Mouse (Mus musculus) forebrain, embryonic 13.5 days (tissue): ENCODE results near the gene Odf3. TPM values are rescaled to one million over a fixed set of nuclear protein-coding genes. Genes with fewer than 3 reads are reported as not detected.

Experiments used
- ATAC-seq: fragments of 200-750 bp; cut with Nextera tagmentation; 2 replicates; pipeline ENCODE4 v1.8.0; 2017
- H3K27ac ChIP-seq: fragments of 300-500 bp; sonication (generic); 2 replicates; pipeline ENCODE4 v1.5.1; 2015; ENCODE audit warnings: inconsistent platforms, mild to moderate bottlenecking, moderate library complexity
- H3K27me3 ChIP-seq: fragments of 300-500 bp; sonication (generic); 2 replicates; pipeline ENCODE4 v1.6.1; 2015; ENCODE audit warnings: mild to moderate bottlenecking, inconsistent platforms
- H3K36me3 ChIP-seq: fragments of 300-500 bp; sonication (generic); 2 replicates; pipeline ENCODE4 v1.6.1; 2015; ENCODE audit warnings: mild to moderate bottlenecking, inconsistent platforms; ENCODE audit not compliant: poor library complexity, severe bottlenecking
- H3K4me1 ChIP-seq: fragments of 300-500 bp; sonication (generic); 2 replicates; pipeline ENCODE4 v1.6.1; 2015; ENCODE audit warnings: inconsistent platforms
- H3K4me2 ChIP-seq: fragments of 300-500 bp; sonication (generic); 2 replicates; pipeline ENCODE4 v1.6.1; 2015; ENCODE audit warnings: inconsistent platforms, mild to moderate bottlenecking, moderate library complexity
- H3K4me3 ChIP-seq: fragments of 300-500 bp; sonication (generic); 2 replicates; pipeline ENCODE4 v1.5.1; 2015; ENCODE audit warnings: mild to moderate bottlenecking, inconsistent platforms
- H3K9ac ChIP-seq: fragments of 300-500 bp; sonication (generic); 2 replicates; pipeline ENCODE4 v1.6.1; 2015; ENCODE audit warnings: mild to moderate bottlenecking, inconsistent platforms
- H3K9me3 ChIP-seq: fragments of 300-500 bp; sonication (generic); replicated peaks from 2 replicates; pipeline ENCODE4 v1.6.1; 2016; ENCODE audit warnings: inconsistent platforms
- WGBS: fragments of 180-500 bp; shearing (Covaris S2); methylation state at CpG from one replicate; pipeline ENCODE4 v1.1.7; 2015; 5-methylcytosine and 5-hydroxymethylcytosine counted together
- polyA plus RNA-seq: library from polyadenylated mRNA; unstranded; fragments of >200 nt; fragmentation: Nextera tagmentation; extraction: Ambion mirVana; gene quantifications from 2 replicates; pipeline ENCODE4 v1.2.1, GENCODE M21; 2015

Odf3 gene
- polyA plus RNA-seq, 1 experiment from 2014 or later: not detected

DNA sequence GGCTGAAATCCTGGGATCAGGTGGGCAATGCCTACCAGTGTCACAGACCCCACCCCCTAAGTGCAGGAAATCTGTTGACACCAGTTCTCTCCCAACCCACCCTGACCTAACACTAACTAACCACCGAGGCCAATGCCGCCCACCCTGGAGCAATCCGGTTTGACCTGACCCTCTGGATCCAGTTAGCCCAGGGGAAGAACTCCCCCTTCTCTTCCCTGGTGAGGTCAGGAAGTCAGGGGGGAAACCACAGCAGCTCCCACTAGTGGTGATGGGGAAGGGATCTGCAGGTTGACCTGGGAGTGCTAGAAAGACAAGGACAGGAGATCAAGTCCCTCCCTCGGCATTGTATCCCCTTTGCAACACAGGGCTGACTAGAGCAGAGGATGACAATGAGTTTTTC lies 1.9 kb upstream of the Odf3 start:
- WGBS: 76% methylated on average over 4 of the region's 4 CpGs
- H3K4me1 ChIP-seq: peaks cover 4% of the 10 kb centered on the region; the same call in 1 of the 2 replicates
- no peak overlapping the region for H3K4me2 ChIP-seq
- no peak overlapping the region for H3K9ac ChIP-seq
- no peak overlapping the region for H3K4me3 ChIP-seq
- ATAC-seq: no peak
- H3K27me3 ChIP-seq: peaks cover 37% of the 10 kb centered on the region
- no peak overlapping the region for H3K27ac ChIP-seq
- H3K36me3 ChIP-seq: no peaks in the 10 kb centered on the region
- H3K9me3 ChIP-seq: no peaks in the 10 kb centered on the region

- 86% methylated on average over 10 of the region's 10 CpGs for WGBS
- no peak overlapping the region for H3K9ac ChIP-seq
- no peak overlapping the region for H3K4me2 ChIP-seq
- H3K36me3 ChIP-seq: peaks cover 7% of the 10 kb centered on the region
- ATAC-seq: no peak
- H3K4me1 ChIP-seq: peaks cover 4% of the 10 kb centered on the region; the same call in 1 of the 2 replicates
- H3K27ac ChIP-seq: no peak overlapping the region
- H3K9me3 ChIP-seq: no peaks in the 10 kb centered on the region
- peaks cover 27% of the 10 kb centered on the region for H3K27me3 ChIP-seq
- no peak overlapping the region for H3K4me3 ChIP-seq
These were observed 929 bp upstream of the Odf3 start for GRCm38 (mm10) chr7:140846676-140847075.

GRCm38 (mm10) chr7:140848591-140848990 lies 986 bp downstream of the Odf3 start:
- H3K27me3 ChIP-seq: peaks cover 10% of the 10 kb centered on the region
- no peak for ATAC-seq
- no peak overlapping the region for H3K4me3 ChIP-seq
- no peak overlapping the region for H3K9ac ChIP-seq
- H3K36me3 ChIP-seq: peaks cover 27% of the 10 kb centered on the region
- 89% methylated on average over 10 of the region's 10 CpGs for WGBS
- H3K27ac ChIP-seq: no peak overlapping the region
- H3K9me3 ChIP-seq: no peaks in the 10 kb centered on the region
- peaks cover 4% of the 10 kb centered on the region; the same call in 1 of the 2 replicates for H3K4me1 ChIP-seq
- H3K4me2 ChIP-seq: no peak overlapping the region

GRCm38 (mm10) chr7:140851916-140852315 lies 4.3 kb downstream of the Odf3 start:
- over 99% methylated on average over 4 of the region's 4 CpGs for WGBS
- Histone ChIP-seq H3K4me3 (no peak overlapping the region), H3K9ac (no peak overlapping the region), H3K9me3 (no peaks in the 10 kb centered on the region), H3K27ac (no peak overlapping the region), H3K36me3 (peaks cover 40% of the 10 kb centered on the region), H3K4me2 (no peak overlapping the region), H3K4me1 (peaks cover 15% of the 10 kb centered on the region), H3K27me3 (no peaks in the 10 kb centered on the region)
- ATAC-seq: no peak

GRCm38 (mm10) chr7:140853386-140853785 lies 5.8 kb downstream of the Odf3 start:
- no peak overlapping the region for H3K27ac ChIP-seq
- ATAC-seq: no peak
- H3K4me2 ChIP-seq: no peak overlapping the region
- H3K4me3 ChIP-seq: no peak overlapping the region
- H3K27me3 ChIP-seq: no peaks in the 10 kb centered on the region
- no peaks in the 10 kb centered on the region for H3K9me3 ChIP-seq
- 87% methylated on average over 9 of the region's 9 CpGs for WGBS
- H3K36me3 ChIP-seq: peaks cover 41% of the 10 kb centered on the region
- H3K9ac ChIP-seq: no peak overlapping the region
- H3K4me1 ChIP-seq: peaks cover 20% of the 10 kb centered on the region

DNA sequence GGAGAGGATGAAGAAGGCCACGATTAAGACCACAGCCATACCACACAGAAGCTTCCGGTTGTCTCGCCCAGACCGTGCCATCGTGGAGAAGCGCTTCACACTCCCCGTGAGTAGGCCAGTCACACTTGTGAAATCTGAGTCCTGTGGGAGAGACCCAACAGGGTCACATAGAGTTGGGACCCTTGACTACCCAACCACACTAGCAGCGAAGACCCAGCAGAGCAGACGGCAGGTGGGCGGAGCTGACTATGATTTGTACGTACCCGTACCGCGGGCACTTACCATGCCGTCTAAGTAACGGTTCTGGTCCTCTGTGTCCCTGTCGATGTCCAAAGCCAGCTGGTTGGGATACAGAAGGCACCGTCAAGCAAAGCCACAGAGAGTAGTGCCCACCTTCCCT lies 6.9 kb downstream of the Odf3 start:
- H3K4me3 ChIP-seq: 0 out of 2 replicates have a peak overlapping the region, but pooled peaks have one; percentile 84
- peaks cover 31% of the 10 kb centered on the region for H3K4me1 ChIP-seq
- H3K36me3 ChIP-seq: peaks cover 52% of the 10 kb centered on the region
- 96% methylated on average over 18 of the region's 18 CpGs for WGBS
- ATAC-seq: no peak
- no peak overlapping the region for H3K27ac ChIP-seq
- H3K4me2 ChIP-seq: no peak overlapping the region
- no peak overlapping the region for H3K9ac ChIP-seq
- no peaks in the 10 kb centered on the region for H3K27me3 ChIP-seq
- H3K9me3 ChIP-seq: no peaks in the 10 kb centered on the region

- Histone ChIP-seq H3K4me1 (peaks cover 32% of the 10 kb centered on the region), H3K9me3 (no peaks in the 10 kb centered on the region), H3K4me2 (peak overlapping the region; percentile 99), H3K4me3 (peak overlapping the region; percentile 84), H3K27me3 (no peaks in the 10 kb centered on the region), H3K27ac (no peak overlapping the region), H3K9ac (peak overlapping the region; percentile 92), H3K36me3 (peaks cover 59% of the 10 kb centered on the region)
- 75% methylated on average over 9 of the region's 9 CpGs for WGBS
- ATAC-seq: no peak
These were observed 7.6 kb downstream of the Odf3 start for GRCm38 (mm10) chr7:140855181-140855580.

- peak within 1 kb of the TSS; percentile 92 for H3K9ac ChIP-seq
- H3K4me2 ChIP-seq: peak within 1 kb of the TSS; percentile 99
- WGBS: 2% methylated on average over 51 of the region's 51 CpGs
- no peaks in the 10 kb centered on the region for H3K9me3 ChIP-seq
- peak; percentile 80 for ATAC-seq
- peaks cover 65% of the 10 kb centered on the region for H3K36me3 ChIP-seq
- H3K27ac ChIP-seq: peak within 1 kb of the TSS; percentile 93
- H3K4me3 ChIP-seq: peak within 1 kb of the TSS; percentile 84
- H3K4me1 ChIP-seq: peaks cover 32% of the 10 kb centered on the region
- H3K27me3 ChIP-seq: no peaks in the 10 kb centered on the region
These were observed 8.5 kb downstream of the Odf3 start, which contains the start of gene Gm45785 for GRCm38 (mm10) chr7:140855860-140856784. Gm45785 (minus strand) TSS chr7:140856331.

- peak within 1 kb of the TSS; percentile 99 for H3K4me2 ChIP-seq
- H3K9me3 ChIP-seq: no peaks in the 10 kb centered on the region
- 0% methylated on average over 50 of the region's 50 CpGs for WGBS
- peak; percentile 83 for ATAC-seq
- peak within 1 kb of the TSS; percentile 93 for H3K27ac ChIP-seq
- H3K9ac ChIP-seq: peak within 1 kb of the TSS; percentile 92
- H3K4me1 ChIP-seq: peaks cover 32% of the 10 kb centered on the region
- peak within 1 kb of the TSS; percentile 84 for H3K4me3 ChIP-seq
- peaks cover 66% of the 10 kb centered on the region for H3K36me3 ChIP-seq
- no peaks in the 10 kb centered on the region for H3K27me3 ChIP-seq
These were observed 9.4 kb downstream of the Odf3 start, which contains the start of gene Ric8a for GRCm38 (mm10) chr7:140856785-140857549. Ric8a (plus strand) TSS chr7:140856957.

DNA sequence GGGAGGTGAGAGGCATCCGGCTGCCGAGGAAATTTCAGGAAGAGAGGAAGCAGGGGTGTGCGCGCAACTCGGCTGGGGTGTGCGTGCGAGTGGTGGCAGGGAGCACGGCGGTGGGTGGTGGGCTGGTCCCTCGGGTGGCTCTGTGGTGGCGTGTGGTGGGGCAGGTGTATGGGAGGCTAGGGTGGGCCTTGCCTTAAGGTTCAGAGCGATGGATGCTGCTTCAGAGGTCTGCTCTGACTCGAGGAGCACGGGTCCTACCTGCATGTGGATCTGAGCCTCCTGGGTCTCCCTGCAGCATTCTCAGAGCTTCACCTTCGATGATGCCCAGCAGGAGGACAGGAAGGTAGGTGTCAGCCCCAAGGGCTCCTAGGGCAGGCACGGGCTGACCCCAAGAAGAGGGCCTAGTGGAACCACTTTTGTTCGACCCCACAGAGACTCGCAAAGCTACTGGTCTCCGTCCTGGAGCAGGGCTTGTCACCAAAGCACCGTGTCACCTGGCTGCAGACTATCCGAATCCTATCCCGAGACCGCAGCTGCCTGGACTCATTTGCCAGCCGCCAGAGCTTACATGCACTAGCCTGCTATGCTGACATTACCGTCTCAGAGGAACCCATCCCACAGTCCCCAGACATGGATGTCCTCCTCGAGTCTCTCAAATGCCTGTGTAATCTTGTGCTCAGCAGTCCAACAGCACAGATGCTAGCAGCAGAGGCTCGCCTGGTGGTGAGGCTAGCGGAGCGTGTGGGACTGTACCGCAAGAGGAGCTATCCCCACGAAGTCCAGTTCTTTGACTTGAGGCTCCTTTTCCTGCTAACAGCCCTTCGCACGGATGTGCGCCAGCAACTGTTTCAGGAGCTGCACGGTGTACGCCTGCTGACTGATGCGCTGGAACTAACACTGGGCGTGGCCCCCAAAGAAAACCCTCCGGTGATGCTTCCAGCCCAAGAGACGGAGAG lies 10.2 kb downstream of the Odf3 start, which contains the start of gene Bet1l:
Gene Bet1l (minus strand): TSS at position 28 of the 956 bp plus-strand sequence.
- peak within 1 kb of the TSS; percentile 84 for H3K4me3 ChIP-seq
- ATAC-seq: peak; percentile 55
- H3K9ac ChIP-seq: peak within 1 kb of the TSS; percentile 92
- WGBS: 39% methylated on average over 39 of the region's 40 CpGs
- H3K27me3 ChIP-seq: no peaks in the 10 kb centered on the region
- H3K36me3 ChIP-seq: peaks cover 66% of the 10 kb centered on the region
- peak within 1 kb of the TSS; percentile 93 for H3K27ac ChIP-seq
- peak within 1 kb of the TSS; percentile 99 for H3K4me2 ChIP-seq
- peaks cover 32% of the 10 kb centered on the region for H3K4me1 ChIP-seq
- no peaks in the 10 kb centered on the region for H3K9me3 ChIP-seq

- Histone ChIP-seq H3K9me3 (no peaks in the 10 kb centered on the region), H3K4me1 (peaks cover 32% of the 10 kb centered on the region), H3K36me3 (peaks cover 66% of the 10 kb centered on the region), H3K27ac (no peak overlapping the region), H3K9ac (peak overlapping the region; percentile 92), H3K4me2 (peak overlapping the region; percentile 99), H3K4me3 (peak overlapping the region; percentile 84; the same call in 1 of the 2 replicates), H3K27me3 (no peaks in the 10 kb centered on the region)
- 98% methylated on average over 8 of the region's 8 CpGs for WGBS
- no peak for ATAC-seq
These were observed 11.1 kb downstream of the Odf3 start for GRCm38 (mm10) chr7:140858746-140859145.
